Mouse (Mus musculus): ENCODE measurements at regions not wholly inside any gene's neighbourhood (a gene's known extent, or its start where the extent isn't known, plus 50 kb on each side); places are given as distances from the start of the nearest gene placed in this dataset.
"Not testable (repeated sequence)": the region's sequence is repeated elsewhere in the genome, so short reads cannot be mapped to it uniquely, and the experiment has no call there.

- no peak for DNase-seq (ENCODE audit: low spot score in 2 of 2)
Observed at GRCm38 (mm10) chr17:27318969-27319695, 114.9 kb upstream of the Lemd2 start.

GRCm38 (mm10) chr17:27317576-27318277 is 113.5 kb upstream of the Lemd2 start:
- no peak for DNase-seq (ENCODE audit: low spot score in 2 of 2)

- DNase-seq (ENCODE audit: low spot score in 2 of 2): no peak
Observed at GRCm38 (mm10) chr17:27316711-27317575, 112.7 kb upstream of the Lemd2 start.

GRCm38 (mm10) chr17:27315947-27316628 is 111.8 kb upstream of the Lemd2 start:
- DNase-seq (ENCODE audit: low spot score in 2 of 2): no peak

GRCm38 (mm10) chr17:27315428-27315827 is 111.2 kb upstream of the Lemd2 start:
- no peak for DNase-seq (ENCODE audit: low spot score in 2 of 2)

- DNase-seq (ENCODE audit: low spot score in 2 of 2): no peak
Observed at GRCm38 (mm10) chr17:27314821-27315392, 110.6 kb upstream of the Lemd2 start.

- DNase-seq (ENCODE audit: low spot score in 2 of 2): no peak
Observed at GRCm38 (mm10) chr17:27308933-27309332, 104.7 kb upstream of the Lemd2 start.

- no peak for DNase-seq (ENCODE audit: low spot score in 2 of 2)
Observed at GRCm38 (mm10) chr17:27304842-27305241, 100.6 kb upstream of the Lemd2 start.

- DNase-seq (ENCODE audit: low spot score in 2 of 2): no peak
Observed at GRCm38 (mm10) chr17:27303633-27304479, 99.6 kb upstream of the Lemd2 start.

- no peak for DNase-seq (ENCODE audit: low spot score in 2 of 2)
Observed at GRCm38 (mm10) chr17:27303061-27303460, 98.8 kb upstream of the Lemd2 start.

- DNase-seq (ENCODE audit: low spot score in 2 of 2): no peak
Observed at GRCm38 (mm10) chr17:27301376-27301775, 97.1 kb upstream of the Lemd2 start.

GRCm38 (mm10) chr17:27299297-27299696 is 95.0 kb upstream of the Lemd2 start:
- no peak for DNase-seq (ENCODE audit: low spot score in 2 of 2)

GRCm38 (mm10) chr17:27298351-27298750 is 94.1 kb upstream of the Lemd2 start:
- no peak for DNase-seq (ENCODE audit: low spot score in 2 of 2)

GRCm38 (mm10) chr17:27296156-27296555 is 91.9 kb upstream of the Lemd2 start:
- DNase-seq (ENCODE audit: low spot score in 2 of 2): no peak

- DNase-seq (ENCODE audit: low spot score in 2 of 2): no peak
Observed at GRCm38 (mm10) chr17:27294208-27294604, 89.9 kb upstream of the Lemd2 start.

GRCm38 (mm10) chr17:27293586-27294207 is 89.4 kb upstream of the Lemd2 start:
- no peak for DNase-seq (ENCODE audit: low spot score in 2 of 2)

GRCm38 (mm10) chr17:27291673-27292072 is 87.4 kb upstream of the Lemd2 start:
- no peak for DNase-seq (ENCODE audit: low spot score in 2 of 2)

- no peak for DNase-seq (ENCODE audit: low spot score in 2 of 2)
Observed at GRCm38 (mm10) chr17:27291176-27291575, 86.9 kb upstream of the Lemd2 start.

GRCm38 (mm10) chr17:27290311-27290710 is 86.0 kb upstream of the Lemd2 start:
- no peak for DNase-seq (ENCODE audit: low spot score in 2 of 2)

GRCm38 (mm10) chr17:27289804-27290203 is 85.5 kb upstream of the Lemd2 start:
- not testable (repeated sequence) for DNase-seq (ENCODE audit: low spot score in 2 of 2)
